Mouse (Mus musculus): ENCODE results near the gene Tmem30c. TPM values are rescaled to one million over a fixed set of nuclear protein-coding genes. Genes with fewer than 3 reads are reported as not detected.
A peak's percentile ranks its signal among the peaks of the same experiment; 100 is the strongest.

Tmem30c gene
- polyA plus RNA-seq, 1 experiment from 2014 or later = 0.20 TPM

- H3K9me3 ChIP-seq (ENCODE audit: control insufficient read depth, low read length) = no peaks in the 10 kb centered on the region
- DNase-seq (ENCODE audit: low spot score) (peak; percentile 2), ATAC-seq (ENCODE audit: low FRiP score) (no peak)
- no peaks in the 10 kb centered on the region for H3K4me1 ChIP-seq (replicated peaks; ENCODE audit: control insufficient read depth, insufficient read depth, low read length)
- H3K27me3 ChIP-seq (ENCODE audit: control insufficient read depth, insufficient read depth, low read length) = no peaks in the 10 kb centered on the region
- H3K4me2 ChIP-seq (replicated peaks; ENCODE audit: low read depth, low read length) = no peak overlapping the region
- no peak overlapping the region for H3K27ac ChIP-seq (ENCODE audit: low read depth, low read length)
- WGBS = 58% methylated on average over 7 of the region's 7 CpGs
- no peak overlapping the region for H3K9ac ChIP-seq (ENCODE audit: low read depth, low read length)
- H3K36me3 ChIP-seq (ENCODE audit: control insufficient read depth, insufficient read depth, low read length) = no peaks in the 10 kb centered on the region
- H3K4me3 ChIP-seq (ENCODE audit: low read depth, low read length) = no peak overlapping the region
Measured at GRCm38 (mm10) chr16:57251589-57252421, 40.9 kb downstream of the Tmem30c start.

DNA sequence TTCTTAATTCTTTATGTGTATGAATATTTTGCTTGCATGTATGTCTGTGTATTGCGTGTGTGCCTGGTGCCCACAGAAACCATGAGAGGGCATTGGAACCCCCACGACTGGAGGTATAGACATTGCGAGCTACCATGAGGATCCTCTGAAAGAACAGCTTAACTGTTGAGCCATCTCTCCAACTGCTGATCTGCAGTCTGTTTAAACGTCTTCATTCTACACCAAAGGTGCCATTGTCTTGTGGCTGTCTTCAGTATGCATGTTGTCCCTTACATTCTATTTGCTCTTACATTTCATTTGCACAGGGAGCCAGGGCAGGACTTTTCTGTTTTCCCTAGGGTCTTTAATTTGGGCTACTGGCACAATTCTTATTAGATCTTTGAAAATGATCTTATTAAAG lies 41.7 kb downstream of the Tmem30c start:
- H3K4me3 ChIP-seq (ENCODE audit: low read depth, low read length) = no peak overlapping the region

DNA sequence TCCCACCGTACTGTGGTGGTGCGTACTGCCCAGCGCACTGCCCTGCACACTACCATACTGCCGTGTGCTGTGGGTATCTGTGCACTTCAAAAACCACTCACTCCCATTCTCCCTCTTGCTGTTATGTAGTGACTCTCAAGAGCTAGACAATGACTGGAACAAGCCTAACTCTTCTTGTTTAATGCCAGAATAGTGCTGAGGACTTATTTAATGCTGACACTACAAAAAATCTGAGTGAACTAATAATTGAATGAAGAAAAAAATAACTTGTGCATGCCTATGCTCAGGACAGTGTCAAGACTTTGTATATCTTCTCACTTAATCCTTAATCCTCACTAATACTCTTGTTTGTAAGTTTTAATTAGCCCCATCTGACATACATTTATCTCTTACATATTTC lies 45.2 kb downstream of the Tmem30c start:
- no peaks in the 10 kb centered on the region for H3K27me3 ChIP-seq (ENCODE audit: control insufficient read depth, insufficient read depth, low read length)
- ATAC-seq (ENCODE audit: low FRiP score) (no peak), DNase-seq (ENCODE audit: low spot score) (no peak)
- no peaks in the 10 kb centered on the region for H3K36me3 ChIP-seq (ENCODE audit: control insufficient read depth, insufficient read depth, low read length)
- 95% methylated on average over 4 of the region's 4 CpGs for WGBS
- H3K9ac ChIP-seq (ENCODE audit: low read depth, low read length) = no peak overlapping the region
- H3K9me3 ChIP-seq (ENCODE audit: control insufficient read depth, low read length) = no peaks in the 10 kb centered on the region
- no peak overlapping the region for H3K27ac ChIP-seq (ENCODE audit: low read depth, low read length)
- H3K4me3 ChIP-seq (ENCODE audit: low read depth, low read length) = no peak overlapping the region
- no peak overlapping the region for H3K4me2 ChIP-seq (replicated peaks; ENCODE audit: low read depth, low read length)
- H3K4me1 ChIP-seq (replicated peaks; ENCODE audit: control insufficient read depth, insufficient read depth, low read length) = no peaks in the 10 kb centered on the region

More for the DNA sequence above, 41.7 kb downstream of the Tmem30c start:
- DNase-seq (ENCODE audit: low spot score) = no peak
- Histone ChIP-seq H3K9ac (ENCODE audit: low read depth, low read length) (no peak overlapping the region), H3K27ac (ENCODE audit: low read depth, low read length) (no peak overlapping the region), H3K27me3 (ENCODE audit: control insufficient read depth, insufficient read depth, low read length) (no peaks in the 10 kb centered on the region), H3K4me1 (replicated peaks; ENCODE audit: control insufficient read depth, insufficient read depth, low read length) (no peaks in the 10 kb centered on the region), H3K4me2 (replicated peaks; ENCODE audit: low read depth, low read length) (no peak overlapping the region), H3K36me3 (ENCODE audit: control insufficient read depth, insufficient read depth, low read length) (no peaks in the 10 kb centered on the region), H3K9me3 (ENCODE audit: control insufficient read depth, low read length) (no peaks in the 10 kb centered on the region)
- ATAC-seq (ENCODE audit: low FRiP score) = no peak
- 89% methylated on average over 4 of the region's 4 CpGs for WGBS

DNA sequence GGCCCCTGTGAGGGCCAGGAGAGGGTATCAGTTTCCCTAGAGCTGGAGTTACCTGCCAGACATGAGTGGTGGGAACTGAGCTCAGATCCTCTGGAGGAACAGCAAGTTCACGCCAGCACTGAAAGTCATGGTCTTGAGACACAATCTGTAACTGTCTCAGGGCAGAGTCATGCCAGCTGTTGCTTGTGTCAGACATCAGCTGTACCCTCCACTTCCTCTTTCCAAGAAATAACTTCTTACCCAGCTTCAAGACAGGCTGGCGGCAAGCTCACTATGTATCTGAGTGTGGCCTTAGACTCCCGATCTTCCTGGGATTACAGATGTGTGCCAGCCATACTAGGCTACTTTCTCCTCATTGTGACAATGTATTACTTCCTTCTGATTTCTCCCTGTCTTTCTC lies 46.1 kb downstream of the Tmem30c start:
- no peak overlapping the region for H3K9ac ChIP-seq (ENCODE audit: low read depth, low read length)
- no peaks in the 10 kb centered on the region for H3K9me3 ChIP-seq (ENCODE audit: control insufficient read depth, low read length)
- no peaks in the 10 kb centered on the region for H3K27me3 ChIP-seq (ENCODE audit: control insufficient read depth, insufficient read depth, low read length)
- no peak overlapping the region for H3K4me2 ChIP-seq (replicated peaks; ENCODE audit: low read depth, low read length)
- H3K36me3 ChIP-seq (ENCODE audit: control insufficient read depth, insufficient read depth, low read length) = no peaks in the 10 kb centered on the region
- H3K4me3 ChIP-seq (ENCODE audit: low read depth, low read length) = no peak overlapping the region
- ATAC-seq (ENCODE audit: low FRiP score) (no peak), DNase-seq (ENCODE audit: low spot score) (no peak)
- H3K27ac ChIP-seq (ENCODE audit: low read depth, low read length) = no peak overlapping the region
- WGBS = 89% methylated on average over 3 of the region's 3 CpGs
- no peaks in the 10 kb centered on the region for H3K4me1 ChIP-seq (replicated peaks; ENCODE audit: control insufficient read depth, insufficient read depth, low read length)

DNA sequence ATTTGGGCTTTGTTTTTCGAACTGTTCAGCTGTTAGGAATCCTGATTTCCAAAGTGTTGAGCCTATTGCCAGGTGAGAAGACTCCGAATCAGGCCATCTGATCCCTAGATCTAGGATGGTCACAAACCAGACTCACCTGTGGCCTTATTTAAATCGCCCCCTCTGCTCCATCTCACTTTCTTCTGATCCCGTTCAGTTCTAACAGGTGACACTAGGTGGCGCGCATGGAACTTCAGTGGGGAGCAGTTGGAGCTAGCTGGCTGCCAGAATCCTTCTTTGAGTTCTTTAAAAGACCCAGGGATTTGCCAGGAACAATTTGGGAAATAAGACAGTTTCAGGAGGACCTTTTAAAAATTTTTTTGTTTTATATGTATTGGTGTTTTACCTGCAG lies 48.8 kb downstream of the Tmem30c start:
- Histone ChIP-seq H3K4me3 (ENCODE audit: low read depth, low read length) (no peak overlapping the region), H3K27ac (ENCODE audit: low read depth, low read length) (no peak overlapping the region), H3K4me1 (replicated peaks; ENCODE audit: control insufficient read depth, insufficient read depth, low read length) (no peaks in the 10 kb centered on the region), H3K9ac (ENCODE audit: low read depth, low read length) (no peak overlapping the region), H3K4me2 (replicated peaks; ENCODE audit: low read depth, low read length) (no peak overlapping the region), H3K36me3 (ENCODE audit: control insufficient read depth, insufficient read depth, low read length) (no peaks in the 10 kb centered on the region), H3K27me3 (ENCODE audit: control insufficient read depth, insufficient read depth, low read length) (no peaks in the 10 kb centered on the region), H3K9me3 (ENCODE audit: control insufficient read depth, low read length) (no peaks in the 10 kb centered on the region)
- 15% methylated on average over 6 of the region's 6 CpGs for WGBS
- peak; percentile 83 for DNase-seq (ENCODE audit: low spot score)
- peak; percentile 51; the same call in 1 of the 2 replicates for ATAC-seq (ENCODE audit: low FRiP score)

- no peak for ATAC-seq (ENCODE audit: low FRiP score)
- H3K4me1 ChIP-seq (replicated peaks; ENCODE audit: control insufficient read depth, insufficient read depth, low read length) = no peaks in the 10 kb centered on the region
- no peak overlapping the region for H3K9ac ChIP-seq (ENCODE audit: low read depth, low read length)
- 57% methylated on average over 10 of the region's 10 CpGs for WGBS
- H3K4me2 ChIP-seq (replicated peaks; ENCODE audit: low read depth, low read length) = no peak overlapping the region
- DNase-seq (ENCODE audit: low spot score) = no peak
- no peak overlapping the region for H3K27ac ChIP-seq (ENCODE audit: low read depth, low read length)
- no peaks in the 10 kb centered on the region for H3K27me3 ChIP-seq (ENCODE audit: control insufficient read depth, insufficient read depth, low read length)
- no peak overlapping the region for H3K4me3 ChIP-seq (ENCODE audit: low read depth, low read length)
- no peaks in the 10 kb centered on the region for H3K9me3 ChIP-seq (ENCODE audit: control insufficient read depth, low read length)
- H3K36me3 ChIP-seq (ENCODE audit: control insufficient read depth, insufficient read depth, low read length) = no peaks in the 10 kb centered on the region
Measured at GRCm38 (mm10) chr16:57243205-57243857, 49.3 kb downstream of the Tmem30c start.

GRCm38 (mm10) chr16:57242857-57243204 lies 49.8 kb downstream of the Tmem30c start:
- no peak for DNase-seq (ENCODE audit: low spot score)
- no peak for ATAC-seq (ENCODE audit: low FRiP score)
- Histone ChIP-seq H3K4me3 (ENCODE audit: low read depth, low read length) (no peak overlapping the region), H3K27ac (ENCODE audit: low read depth, low read length) (no peak overlapping the region), H3K27me3 (ENCODE audit: control insufficient read depth, insufficient read depth, low read length) (no peaks in the 10 kb centered on the region), H3K9ac (ENCODE audit: low read depth, low read length) (no peak overlapping the region), H3K4me1 (replicated peaks; ENCODE audit: control insufficient read depth, insufficient read depth, low read length) (no peaks in the 10 kb centered on the region), H3K36me3 (ENCODE audit: control insufficient read depth, insufficient read depth, low read length) (no peaks in the 10 kb centered on the region), H3K4me2 (replicated peaks; ENCODE audit: low read depth, low read length) (no peak overlapping the region), H3K9me3 (ENCODE audit: control insufficient read depth, low read length) (no peaks in the 10 kb centered on the region)
- 88% methylated on average over 5 of the region's 5 CpGs for WGBS

DNA sequence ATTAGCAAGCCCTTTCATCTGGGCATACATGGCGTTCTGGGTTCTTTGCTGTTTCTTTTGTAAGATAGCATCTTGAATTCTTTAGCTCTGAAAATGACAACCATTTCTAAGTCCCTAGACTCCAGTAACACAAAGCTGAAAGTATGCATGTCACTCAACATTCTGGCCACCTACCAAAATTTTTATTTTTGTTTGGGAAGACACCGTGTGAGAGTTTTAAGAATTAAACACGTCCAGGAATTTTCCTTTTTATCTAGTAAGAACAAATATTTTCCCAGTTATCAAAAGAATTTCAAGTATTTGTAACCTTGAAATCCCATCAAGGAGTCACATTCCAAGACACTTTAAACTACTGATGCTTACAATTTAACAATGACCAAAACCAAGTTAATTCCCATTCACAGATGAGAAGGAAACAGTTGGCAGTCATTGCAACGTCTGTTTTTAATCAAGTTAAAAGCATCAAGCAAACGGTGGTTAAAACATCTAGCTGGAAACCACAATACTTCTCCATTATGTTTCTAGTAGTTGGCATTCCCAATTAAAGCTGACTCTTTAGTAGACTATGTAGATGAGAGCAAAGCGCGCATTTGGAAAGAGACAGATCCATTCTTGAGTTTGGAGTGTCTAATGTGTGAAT lies 56.7 kb downstream of the Tmem30c start:
- DNase-seq (ENCODE audit: low spot score) (no peak), ATAC-seq (ENCODE audit: low FRiP score) (no peak)
- 67% methylated on average over 7 of the region's 7 CpGs for WGBS
- Histone ChIP-seq H3K9ac (ENCODE audit: low read depth, low read length) (no peak overlapping the region), H3K27me3 (ENCODE audit: control insufficient read depth, insufficient read depth, low read length) (no peaks in the 10 kb centered on the region), H3K4me3 (ENCODE audit: low read depth, low read length) (no peak overlapping the region), H3K36me3 (ENCODE audit: control insufficient read depth, insufficient read depth, low read length) (no peaks in the 10 kb centered on the region), H3K27ac (ENCODE audit: low read depth, low read length) (no peak overlapping the region), H3K4me2 (replicated peaks; ENCODE audit: low read depth, low read length) (no peak overlapping the region), H3K9me3 (ENCODE audit: control insufficient read depth, low read length) (no peaks in the 10 kb centered on the region), H3K4me1 (replicated peaks; ENCODE audit: control insufficient read depth, insufficient read depth, low read length) (no peaks in the 10 kb centered on the region)
